Mouse (Mus musculus): ENCODE data around the gene Pid1. TPM values are rescaled to one million over a fixed set of nuclear protein-coding genes. Genes with fewer than 3 reads are reported as not detected.
"Not testable (repeated sequence)": the region's sequence is repeated elsewhere in the genome, so short reads cannot be mapped to it uniquely, and the experiment has no call there.

The Pid1 gene
- polyA plus RNA-seq, 1 experiment from 2014 or later = 42.2 TPM

GRCm38 (mm10) chr1:84240203-84240602, 123.8 kb downstream of the Pid1 start:
- 95% methylated on average over 2 of the region's 2 CpGs for WGBS
- Histone ChIP-seq H3K27me3 (replicated peaks; ENCODE audit: control insufficient read depth, insufficient read depth, low read length) (no peaks in the 10 kb centered on the region), H3K9ac (ENCODE audit: low read length) (no peak overlapping the region), H3K4me1 (ENCODE audit: control insufficient read depth, insufficient read depth, low read length) (no peaks in the 10 kb centered on the region), H3K4me2 (ENCODE audit: low read length) (no peak overlapping the region), H3K36me3 (ENCODE audit: control insufficient read depth, insufficient read depth, low read length) (no peaks in the 10 kb centered on the region), H3K4me3 (ENCODE audit: low read depth, low read length) (no peak overlapping the region), H3K9me3 (replicated peaks; ENCODE audit: control insufficient read depth, low read length) (no peaks in the 10 kb centered on the region), H3K27ac (ENCODE audit: low read depth, low read length) (no peak overlapping the region)
- DNase-seq (ENCODE audit: low spot score) = no peak
- no peak for ATAC-seq

- Histone ChIP-seq H3K36me3 (ENCODE audit: control insufficient read depth, insufficient read depth, low read length) (no peaks in the 10 kb centered on the region), H3K9me3 (replicated peaks; ENCODE audit: control insufficient read depth, low read length) (no peaks in the 10 kb centered on the region), H3K27ac (ENCODE audit: low read depth, low read length) (no peak overlapping the region), H3K4me3 (ENCODE audit: low read depth, low read length) (no peak overlapping the region), H3K4me1 (ENCODE audit: control insufficient read depth, insufficient read depth, low read length) (no peaks in the 10 kb centered on the region), H3K4me2 (ENCODE audit: low read length) (no peak overlapping the region), H3K27me3 (replicated peaks; ENCODE audit: control insufficient read depth, insufficient read depth, low read length) (no peaks in the 10 kb centered on the region), H3K9ac (ENCODE audit: low read length) (no peak overlapping the region)
- DNase-seq (ENCODE audit: low spot score) (no peak), ATAC-seq (no peak)
- 85% methylated on average over 2 of the region's 2 CpGs for WGBS
These were observed 133.5 kb downstream of the Pid1 start for GRCm38 (mm10) chr1:84230431-84230830.

GRCm38 (mm10) chr1:84225626-84226025, 138.4 kb downstream of the Pid1 start:
- H3K27ac ChIP-seq (ENCODE audit: low read depth, low read length) = no peak overlapping the region
- no peaks in the 10 kb centered on the region for H3K9me3 ChIP-seq (replicated peaks; ENCODE audit: control insufficient read depth, low read length)
- H3K27me3 ChIP-seq (replicated peaks; ENCODE audit: control insufficient read depth, insufficient read depth, low read length) = no peaks in the 10 kb centered on the region
- no peak overlapping the region for H3K4me2 ChIP-seq (ENCODE audit: low read length)
- 90% methylated on average over 7 of the region's 7 CpGs for WGBS
- DNase-seq (ENCODE audit: low spot score) (no peak), ATAC-seq (no peak)
- no peak overlapping the region for H3K4me3 ChIP-seq (ENCODE audit: low read depth, low read length)
- H3K9ac ChIP-seq (ENCODE audit: low read length) = no peak overlapping the region
- no peaks in the 10 kb centered on the region for H3K4me1 ChIP-seq (ENCODE audit: control insufficient read depth, insufficient read depth, low read length)
- no peaks in the 10 kb centered on the region for H3K36me3 ChIP-seq (ENCODE audit: control insufficient read depth, insufficient read depth, low read length)

GRCm38 (mm10) chr1:84222051-84222450, 141.9 kb downstream of the Pid1 start:
- Histone ChIP-seq H3K4me2 (ENCODE audit: low read length) (no peak overlapping the region), H3K27me3 (replicated peaks; ENCODE audit: control insufficient read depth, insufficient read depth, low read length) (no peaks in the 10 kb centered on the region), H3K9me3 (replicated peaks; ENCODE audit: control insufficient read depth, low read length) (no peaks in the 10 kb centered on the region), H3K9ac (ENCODE audit: low read length) (no peak overlapping the region), H3K36me3 (ENCODE audit: control insufficient read depth, insufficient read depth, low read length) (no peaks in the 10 kb centered on the region), H3K4me3 (ENCODE audit: low read depth, low read length) (no peak overlapping the region), H3K4me1 (ENCODE audit: control insufficient read depth, insufficient read depth, low read length) (no peaks in the 10 kb centered on the region), H3K27ac (ENCODE audit: low read depth, low read length) (no peak overlapping the region)
- ATAC-seq = peak; percentile 65; the same call in 1 of the 2 replicates
- peak; percentile 35 for DNase-seq (ENCODE audit: low spot score)
- 77% methylated on average over 1 of the region's 1 CpGs for WGBS

DNA sequence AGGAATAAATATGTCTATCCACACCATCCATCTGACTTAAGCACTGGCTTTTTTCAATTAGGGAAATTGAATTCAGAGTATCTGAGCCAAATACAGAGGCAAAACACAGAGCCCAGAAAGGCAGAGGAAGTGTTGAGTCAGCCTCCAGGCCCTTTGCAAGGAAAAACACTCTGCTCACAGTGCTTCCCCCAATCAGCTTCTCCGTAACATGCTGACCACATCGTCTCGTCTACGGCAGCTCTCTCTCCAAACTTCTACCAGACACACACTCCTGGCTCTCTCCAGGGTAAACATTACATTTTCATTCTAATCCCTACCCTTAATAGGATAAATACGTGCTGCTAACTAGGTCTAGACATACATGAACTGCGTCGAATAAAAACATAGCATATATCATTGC, 145.4 kb downstream of the Pid1 start:
- Histone ChIP-seq H3K4me2 (ENCODE audit: low read length) (no peak overlapping the region), H3K4me1 (ENCODE audit: control insufficient read depth, insufficient read depth, low read length) (no peaks in the 10 kb centered on the region), H3K27ac (ENCODE audit: low read depth, low read length) (no peak overlapping the region), H3K9me3 (replicated peaks; ENCODE audit: control insufficient read depth, low read length) (no peaks in the 10 kb centered on the region), H3K27me3 (replicated peaks; ENCODE audit: control insufficient read depth, insufficient read depth, low read length) (no peaks in the 10 kb centered on the region), H3K4me3 (ENCODE audit: low read depth, low read length) (no peak overlapping the region), H3K9ac (ENCODE audit: low read length) (no peak overlapping the region), H3K36me3 (ENCODE audit: control insufficient read depth, insufficient read depth, low read length) (no peaks in the 10 kb centered on the region)
- DNase-seq (ENCODE audit: low spot score) = no peak
- 81% methylated on average over 7 of the region's 7 CpGs for WGBS
- ATAC-seq = no peak

GRCm38 (mm10) chr1:84217777-84218176, 146.2 kb downstream of the Pid1 start:
- 12% methylated on average over 2 of the region's 2 CpGs for WGBS

GRCm38 (mm10) chr1:84211507-84211906, 152.5 kb downstream of the Pid1 start:
- DNase-seq (ENCODE audit: low spot score) (peak; percentile 24), ATAC-seq (no peak)
- no peaks in the 10 kb centered on the region for H3K27me3 ChIP-seq (replicated peaks; ENCODE audit: control insufficient read depth, insufficient read depth, low read length)
- no peaks in the 10 kb centered on the region for H3K9me3 ChIP-seq (replicated peaks; ENCODE audit: control insufficient read depth, low read length)
- H3K9ac ChIP-seq (ENCODE audit: low read length) = no peak overlapping the region
- H3K4me1 ChIP-seq (ENCODE audit: control insufficient read depth, insufficient read depth, low read length) = no peaks in the 10 kb centered on the region
- WGBS = 31% methylated on average over 9 of the region's 9 CpGs
- no peak overlapping the region for H3K4me2 ChIP-seq (ENCODE audit: low read length)
- H3K4me3 ChIP-seq (ENCODE audit: low read depth, low read length) = no peak overlapping the region
- H3K36me3 ChIP-seq (ENCODE audit: control insufficient read depth, insufficient read depth, low read length) = no peaks in the 10 kb centered on the region
- no peak overlapping the region for H3K27ac ChIP-seq (ENCODE audit: low read depth, low read length)

More at GRCm38 (mm10) chr1:84217777-84218176, 146.2 kb downstream of the Pid1 start:
- ATAC-seq (no peak), DNase-seq (ENCODE audit: low spot score) (no peak)
- Histone ChIP-seq H3K27me3 (replicated peaks; ENCODE audit: control insufficient read depth, insufficient read depth, low read length) (no peaks in the 10 kb centered on the region), H3K4me1 (ENCODE audit: control insufficient read depth, insufficient read depth, low read length) (no peaks in the 10 kb centered on the region), H3K27ac (ENCODE audit: low read depth, low read length) (no peak overlapping the region), H3K36me3 (ENCODE audit: control insufficient read depth, insufficient read depth, low read length) (no peaks in the 10 kb centered on the region), H3K9ac (ENCODE audit: low read length) (no peak overlapping the region), H3K9me3 (replicated peaks; ENCODE audit: control insufficient read depth, low read length) (no peaks in the 10 kb centered on the region), H3K4me3 (ENCODE audit: low read depth, low read length) (no peak overlapping the region), H3K4me2 (ENCODE audit: low read length) (no peak overlapping the region)

DNA sequence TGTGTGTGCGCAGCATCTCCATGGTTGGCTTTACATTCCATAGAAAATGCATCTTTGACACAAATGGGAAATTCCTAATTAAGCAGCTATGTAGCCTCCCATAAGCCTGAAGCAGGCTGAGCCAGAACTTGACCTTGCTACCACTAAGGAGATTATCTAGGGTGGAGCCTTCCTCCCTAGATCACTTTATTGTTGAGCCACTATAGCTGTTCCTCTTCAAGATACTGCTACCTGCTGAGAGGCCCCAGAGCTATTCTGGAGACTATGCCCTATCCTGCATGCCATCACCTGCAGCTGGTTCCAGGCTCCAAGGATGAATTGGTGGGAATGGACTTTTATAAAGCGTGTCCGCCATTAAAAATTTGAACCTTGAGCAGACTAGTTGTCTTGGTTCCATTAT, 158.2 kb downstream of the Pid1 start:
- H3K9ac ChIP-seq (ENCODE audit: low read length); H3K9me3 ChIP-seq (replicated peaks; ENCODE audit: control insufficient read depth, low read length); H3K4me2 ChIP-seq (ENCODE audit: low read length); DNase-seq (ENCODE audit: low spot score); H3K27ac ChIP-seq (ENCODE audit: low read depth, low read length); H3K4me3 ChIP-seq (ENCODE audit: low read depth, low read length); H3K36me3 ChIP-seq (ENCODE audit: control insufficient read depth, insufficient read depth, low read length); H3K27me3 ChIP-seq (replicated peaks; ENCODE audit: control insufficient read depth, insufficient read depth, low read length); H3K4me1 ChIP-seq (ENCODE audit: control insufficient read depth, insufficient read depth, low read length); ATAC-seq: not testable (repeated sequence)
- WGBS = 90% methylated on average over 3 of the region's 3 CpGs

DNA sequence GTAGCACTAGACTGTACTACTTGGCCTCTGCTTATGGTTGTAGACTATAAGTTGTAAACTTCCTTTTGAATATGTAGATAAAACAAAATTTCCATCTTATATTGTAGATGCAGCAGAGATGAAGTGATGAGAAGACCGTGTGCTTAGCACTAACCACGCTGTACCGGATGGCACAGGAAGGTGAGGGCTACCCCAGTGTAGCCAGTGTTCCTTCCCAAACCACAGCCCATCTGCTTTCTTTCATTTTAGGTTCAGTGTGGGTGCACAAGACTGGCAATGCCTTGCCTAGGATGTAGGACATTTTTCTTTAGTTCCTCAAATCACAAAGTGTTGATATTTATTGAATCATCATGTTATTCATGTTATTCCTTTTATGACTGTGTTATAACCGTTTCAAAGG, 160.5 kb downstream of the Pid1 start:
- no peaks in the 10 kb centered on the region for H3K9me3 ChIP-seq (replicated peaks; ENCODE audit: control insufficient read depth, low read length)
- H3K4me3 ChIP-seq (ENCODE audit: low read depth, low read length) = no peak overlapping the region
- H3K4me1 ChIP-seq (ENCODE audit: control insufficient read depth, insufficient read depth, low read length) = no peaks in the 10 kb centered on the region
- H3K27ac ChIP-seq (ENCODE audit: low read depth, low read length) = no peak overlapping the region
- no peaks in the 10 kb centered on the region for H3K27me3 ChIP-seq (replicated peaks; ENCODE audit: control insufficient read depth, insufficient read depth, low read length)
- ATAC-seq = no peak
- H3K36me3 ChIP-seq (ENCODE audit: control insufficient read depth, insufficient read depth, low read length) = no peaks in the 10 kb centered on the region
- H3K4me2 ChIP-seq (ENCODE audit: low read length) = no peak overlapping the region
- no peak overlapping the region for H3K9ac ChIP-seq (ENCODE audit: low read length)
- DNase-seq (ENCODE audit: low spot score) = no peak
- 91% methylated on average over 4 of the region's 4 CpGs for WGBS

All from forebrain, embryonic 14.5 days (tissue).